Mouse (Mus musculus) embryonic facial prominence, embryonic 11.5 days (tissue): Measurements from ENCODE around the gene Gabrg3. TPM values are rescaled to one million over a fixed set of nuclear protein-coding genes. Genes with fewer than 3 reads are reported as not detected.
"Not testable (repeated sequence)": the region's sequence is repeated elsewhere in the genome, so short reads cannot be mapped to it uniquely, and the experiment has no call there.

Experiments
- ATAC-seq: fragments of 200-750 bp; cut with Nextera tagmentation; replicated peaks from 2 replicates; pipeline ENCODE4 v1.8.0; 2017; ENCODE audit warnings: low read depth; ENCODE audit not compliant: insufficient number of reproducible peaks, low FRiP score, low TSS enrichment
- DNase-seq: peaks from one replicate; pipeline ENCODE4 v3.0.0-alpha.2; 2015; ENCODE audit warnings: low spot score
- H3K27ac ChIP-seq: fragments of 300-500 bp; sonication (generic); replicated peaks from 2 replicates; pipeline ENCODE4 v1.5.1; 2014; ENCODE audit warnings: mild to moderate bottlenecking, low read depth, low read length, control low read depth
- H3K27me3 ChIP-seq: fragments of 300-500 bp; sonication (generic); 2 replicates; pipeline ENCODE4 v1.6.1; 2014; ENCODE audit warnings: mild to moderate bottlenecking, low read length, moderate library complexity, mixed read lengths; ENCODE audit not compliant: control insufficient read depth, insufficient read depth
- H3K36me3 ChIP-seq: fragments of 300-500 bp; sonication (generic); replicated peaks from 2 replicates; pipeline ENCODE4 v1.6.1; 2014; ENCODE audit warnings: low read depth, mild to moderate bottlenecking, low read length, moderate library complexity, mixed read lengths; ENCODE audit not compliant: control insufficient read depth, insufficient read depth
- H3K4me1 ChIP-seq: fragments of 300-500 bp; sonication (generic); 2 replicates; pipeline ENCODE4 v1.6.1; 2014; ENCODE audit warnings: low read length, mixed read lengths; ENCODE audit not compliant: control insufficient read depth, insufficient read depth
- H3K4me2 ChIP-seq: fragments of 300-500 bp; sonication (generic); 2 replicates; pipeline ENCODE4 v1.6.1; 2014; ENCODE audit warnings: low read depth, mild to moderate bottlenecking, control low read depth, low read length, moderate library complexity
- H3K4me3 ChIP-seq: fragments of 300-500 bp; sonication (generic); 2 replicates; pipeline ENCODE4 v1.5.1; 2014; ENCODE audit warnings: low read depth, low read length, control low read depth
- H3K9ac ChIP-seq: fragments of 300-500 bp; sonication (generic); replicated peaks from 2 replicates; pipeline ENCODE4 v1.6.1; 2014; ENCODE audit warnings: mild to moderate bottlenecking, control low read depth, low read length
- H3K9me3 ChIP-seq: fragments of 300-500 bp; sonication (generic); replicated peaks from 2 replicates; pipeline ENCODE4 v1.6.1; 2016; ENCODE audit warnings: mild to moderate bottlenecking, low read length, inconsistent platforms, mixed read lengths; ENCODE audit not compliant: control insufficient read depth
- WGBS: fragments of 180-500 bp; shearing (Covaris S2); extraction: QIAGEN DNeasy Blood & Tissue Kit; methylation state at CpG from one replicate; pipeline ENCODE4 v1.1.7; 2014; 5-methylcytosine and 5-hydroxymethylcytosine counted together
- polyA plus RNA-seq: library from polyadenylated mRNA; unstranded; fragments of >200 nt; fragmentation: Nextera tagmentation; extraction: Ambion mirVana; gene quantifications from 2 replicates; pipeline ENCODE4 v1.2.1, GENCODE M21; 2014

Gabrg3 gene
- polyA plus RNA-seq, 1 experiment from 2014 or later = 0.21 TPM

DNA sequence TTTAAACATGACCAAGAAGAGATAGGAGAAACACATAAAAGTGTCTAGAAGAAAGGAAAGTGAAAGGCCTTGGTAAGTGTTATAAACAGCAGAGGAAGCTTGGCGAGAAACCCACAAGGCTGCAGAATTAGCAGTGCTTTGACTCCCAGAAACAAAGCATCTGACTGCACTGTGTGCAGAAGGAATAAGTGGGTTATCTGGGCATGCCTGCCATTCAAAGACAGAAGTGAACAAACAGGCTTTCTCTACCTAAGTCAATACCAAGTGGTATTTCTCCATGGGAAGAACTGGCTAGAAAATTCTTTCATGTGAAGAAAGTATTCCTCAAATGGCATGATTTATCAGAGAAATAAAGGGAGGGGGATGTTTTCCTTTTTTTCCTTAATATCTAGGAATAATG lies 201.0 kb downstream of the Gabrg3 start:
- H3K27ac ChIP-seq = no peak overlapping the region
- DNase-seq = no peak
- ATAC-seq = no peak
- no peak overlapping the region for H3K4me3 ChIP-seq
- no peaks in the 10 kb centered on the region for H3K4me1 ChIP-seq
- H3K36me3 ChIP-seq = no peaks in the 10 kb centered on the region
- no peak overlapping the region for H3K4me2 ChIP-seq
- no peak overlapping the region for H3K9ac ChIP-seq
- no peaks in the 10 kb centered on the region for H3K9me3 ChIP-seq
- 78% methylated on average over 1 of the region's 1 CpGs for WGBS
- H3K27me3 ChIP-seq = no peaks in the 10 kb centered on the region

DNA sequence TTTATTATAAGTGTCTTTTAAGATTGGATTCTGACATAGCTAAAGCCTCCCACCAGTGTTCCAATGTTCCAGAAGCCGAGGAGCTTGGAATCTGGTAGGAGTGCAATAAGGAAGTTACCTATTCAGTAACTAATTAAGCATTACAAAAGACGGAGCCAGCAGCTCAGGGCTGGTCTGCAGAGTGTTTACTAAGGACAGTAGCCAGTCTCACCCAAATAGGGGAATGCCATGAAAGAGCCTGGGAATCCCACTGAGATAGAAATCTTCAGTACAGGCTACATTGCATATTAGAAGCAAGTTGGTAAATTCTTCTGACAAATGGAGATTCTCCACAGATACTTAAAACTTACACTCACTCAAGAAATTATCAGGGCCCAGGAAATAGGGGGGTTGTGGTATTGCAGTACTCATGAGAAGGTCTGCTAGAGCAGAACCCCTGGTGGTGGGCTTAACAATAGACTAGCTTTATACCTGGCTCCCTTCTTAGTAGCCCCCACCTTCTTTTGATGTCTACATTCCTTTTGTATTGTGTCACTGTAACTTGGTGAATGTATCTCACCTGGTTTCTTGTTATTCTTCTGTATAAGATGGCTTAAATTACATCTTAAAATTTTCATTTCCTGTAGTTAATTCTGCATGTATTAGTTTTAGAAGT lies 211.0 kb downstream of the Gabrg3 start:
- 59% methylated on average over 2 of the region's 2 CpGs for WGBS
- H3K9me3 ChIP-seq, ATAC-seq, H3K27ac ChIP-seq, H3K4me3 ChIP-seq, H3K36me3 ChIP-seq, DNase-seq, H3K4me1 ChIP-seq, H3K4me2 ChIP-seq, H3K9ac ChIP-seq, H3K27me3 ChIP-seq: not testable (repeated sequence)

DNA sequence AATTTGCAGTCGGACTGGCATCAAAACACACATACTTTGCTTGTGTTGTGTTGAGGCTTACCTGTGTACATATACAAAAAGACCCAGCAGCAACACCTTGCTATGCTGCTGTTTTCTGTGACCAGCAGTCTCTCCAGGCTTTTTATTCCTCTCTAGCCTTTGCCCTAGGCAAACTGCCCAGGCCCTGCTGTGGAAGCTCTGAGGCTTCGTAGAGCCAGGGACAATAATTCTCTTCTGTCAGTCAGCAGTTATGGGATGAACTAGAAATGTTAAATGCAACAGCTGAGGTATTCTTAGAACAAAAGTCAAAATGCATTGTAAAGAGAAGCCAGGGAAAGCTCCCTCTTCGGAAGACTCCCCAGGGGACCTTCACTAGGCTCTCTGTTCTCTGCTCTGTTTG lies 220.1 kb downstream of the Gabrg3 start:
- Histone ChIP-seq H3K4me1 (no peaks in the 10 kb centered on the region), H3K27ac (no peak overlapping the region), H3K27me3 (no peaks in the 10 kb centered on the region), H3K4me2 (no peak overlapping the region), H3K9ac (no peak overlapping the region), H3K9me3 (no peaks in the 10 kb centered on the region), H3K4me3 (no peak overlapping the region), H3K36me3 (no peaks in the 10 kb centered on the region)
- DNase-seq = no peak
- ATAC-seq = no peak
- WGBS = 65% methylated on average over 3 of the region's 3 CpGs

DNA sequence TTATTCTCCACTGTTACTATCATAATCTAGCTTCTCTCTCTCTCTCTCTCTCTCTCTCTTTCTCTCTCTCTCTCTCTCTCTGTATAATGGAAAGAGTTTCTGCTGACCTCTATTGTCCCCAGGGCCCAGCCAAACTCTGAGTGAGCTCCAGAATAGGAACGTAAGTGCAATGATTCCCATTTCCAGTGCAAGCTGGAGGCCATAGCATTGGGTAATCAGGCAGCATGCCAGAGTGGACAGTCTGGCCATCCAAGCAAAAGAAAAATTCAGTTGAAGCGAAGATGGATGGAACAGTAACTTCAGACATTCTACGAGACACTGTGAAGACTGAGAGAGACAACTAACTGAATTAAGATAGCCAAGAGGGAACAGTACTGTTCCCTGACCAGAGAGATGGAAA lies 228.8 kb downstream of the Gabrg3 start:
- WGBS = 85% methylated on average over 3 of the region's 3 CpGs
- no peak for DNase-seq
- no peak for ATAC-seq
- H3K27me3 ChIP-seq = no peaks in the 10 kb centered on the region
- no peaks in the 10 kb centered on the region for H3K36me3 ChIP-seq
- no peak overlapping the region for H3K4me3 ChIP-seq
- H3K27ac ChIP-seq = no peak overlapping the region
- H3K9me3 ChIP-seq = no peaks in the 10 kb centered on the region
- H3K4me2 ChIP-seq = no peak overlapping the region
- no peaks in the 10 kb centered on the region for H3K4me1 ChIP-seq
- H3K9ac ChIP-seq = no peak overlapping the region

DNA sequence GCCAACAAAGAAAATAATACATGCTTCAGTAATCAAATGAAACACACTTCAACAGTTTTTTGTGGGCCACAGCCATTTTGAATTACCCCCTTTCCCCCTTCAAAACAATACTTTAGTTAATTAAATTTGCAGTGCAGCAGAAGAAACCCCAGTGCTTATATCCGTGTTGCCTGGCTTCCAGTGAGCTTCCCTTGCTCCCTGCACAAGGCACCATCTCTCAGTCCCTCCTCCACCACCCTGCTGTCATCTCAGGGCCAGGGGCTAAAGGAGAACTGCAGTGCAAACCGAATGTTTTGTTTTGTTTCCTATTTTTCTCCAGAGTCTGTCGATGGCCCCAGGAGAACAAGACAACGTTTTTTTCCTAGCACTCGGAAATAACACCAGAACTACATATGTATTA lies 233.2 kb downstream of the Gabrg3 start:
- Histone ChIP-seq H3K4me2 (no peak overlapping the region), H3K27ac (no peak overlapping the region), H3K9ac (no peak overlapping the region), H3K4me1 (no peaks in the 10 kb centered on the region), H3K27me3 (no peaks in the 10 kb centered on the region), H3K36me3 (no peaks in the 10 kb centered on the region), H3K9me3 (no peaks in the 10 kb centered on the region), H3K4me3 (no peak overlapping the region)
- ATAC-seq (no peak), DNase-seq (no peak)
- 35% methylated on average over 5 of the region's 5 CpGs for WGBS

DNA sequence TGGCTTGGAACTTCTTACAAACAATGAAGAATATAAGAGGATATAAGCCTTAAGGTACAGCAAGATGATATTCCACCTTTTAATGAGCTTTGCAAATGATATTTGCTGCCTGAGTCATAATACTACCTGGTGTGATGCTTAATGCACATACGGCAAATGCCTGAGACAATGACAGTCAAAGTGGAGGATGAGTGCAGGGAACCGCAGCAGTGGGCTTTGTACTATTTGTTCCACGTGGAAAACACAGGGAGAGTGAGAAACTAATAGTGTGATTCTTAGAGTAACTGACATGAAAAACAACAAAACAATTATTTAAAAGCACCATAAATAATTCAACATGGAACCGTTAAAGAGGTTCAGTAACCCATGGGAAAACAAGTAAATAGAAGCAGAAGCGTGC lies 236.2 kb downstream of the Gabrg3 start:
- no peak for ATAC-seq

DNA sequence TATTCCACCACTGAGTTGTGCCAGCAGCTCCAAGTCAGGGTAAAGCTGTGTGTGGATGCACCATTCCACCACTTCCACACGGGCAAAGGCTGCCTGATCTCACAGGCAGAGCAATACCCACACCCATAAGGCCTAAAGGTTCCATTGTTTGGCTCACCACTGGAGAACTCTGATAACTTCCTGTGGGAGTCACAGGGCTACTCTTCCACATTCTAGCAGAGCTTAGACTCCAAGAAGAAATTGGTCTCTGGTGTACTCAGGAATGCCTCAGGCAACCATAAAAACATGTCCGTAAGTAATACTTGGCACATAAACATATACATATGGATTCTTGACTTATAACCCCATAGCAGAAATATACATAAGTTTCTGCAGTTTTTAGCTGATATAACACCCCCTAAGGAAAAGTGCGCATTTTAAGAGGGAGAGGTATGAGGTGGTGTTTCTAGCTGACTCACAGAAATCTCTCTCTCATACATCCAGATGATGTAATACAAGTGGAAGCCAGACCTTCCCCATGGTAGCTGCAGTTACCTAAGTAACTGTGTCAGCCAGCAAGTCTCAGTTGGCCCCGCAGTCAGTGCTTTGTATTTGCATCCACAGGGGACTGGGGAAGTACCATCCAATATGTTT lies 248.8 kb downstream of the Gabrg3 start:
- 80% methylated on average over 4 of the region's 4 CpGs for WGBS

More for the DNA sequence above, 236.2 kb downstream of the Gabrg3 start:
- no peak overlapping the region for H3K4me3 ChIP-seq
- no peaks in the 10 kb centered on the region for H3K27me3 ChIP-seq
- H3K27ac ChIP-seq = no peak overlapping the region
- H3K9me3 ChIP-seq = no peaks in the 10 kb centered on the region
- H3K4me1 ChIP-seq = no peaks in the 10 kb centered on the region
- H3K36me3 ChIP-seq = no peaks in the 10 kb centered on the region
- no peak overlapping the region for H3K9ac ChIP-seq
- DNase-seq = no peak
- H3K4me2 ChIP-seq = no peak overlapping the region
- 72% methylated on average over 5 of the region's 5 CpGs for WGBS

DNA sequence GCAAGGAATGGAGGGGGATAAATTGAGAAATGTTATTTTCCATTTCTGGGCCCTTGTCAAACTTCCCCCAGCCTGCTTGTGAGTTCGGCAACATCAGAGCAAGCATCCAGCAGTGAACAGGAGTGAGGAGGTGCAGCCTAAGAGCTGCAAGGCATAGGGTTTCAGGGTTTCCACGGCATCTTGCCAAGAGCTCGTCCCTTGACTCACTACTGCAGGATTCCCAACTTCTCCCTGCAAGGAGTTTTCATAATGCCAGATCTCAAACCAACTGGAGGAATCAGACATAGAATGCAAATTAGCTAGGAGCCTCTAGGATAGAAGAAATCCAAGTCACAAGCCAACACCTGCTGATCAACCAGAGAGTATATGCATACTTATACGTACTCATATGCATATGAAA lies 254.0 kb downstream of the Gabrg3 start:
- Histone ChIP-seq H3K4me3 (no peak overlapping the region), H3K27ac (no peak overlapping the region), H3K36me3 (no peaks in the 10 kb centered on the region), H3K9ac (no peak overlapping the region), H3K9me3 (no peaks in the 10 kb centered on the region), H3K4me2 (no peak overlapping the region), H3K27me3 (no peaks in the 10 kb centered on the region), H3K4me1 (no peaks in the 10 kb centered on the region)
- ATAC-seq (no peak), DNase-seq (no peak)
- 82% methylated on average over 4 of the region's 4 CpGs for WGBS

More for the DNA sequence above, 248.8 kb downstream of the Gabrg3 start:
- Histone ChIP-seq H3K9me3 (no peaks in the 10 kb centered on the region), H3K4me2 (no peak overlapping the region), H3K27me3 (no peaks in the 10 kb centered on the region), H3K4me3 (no peak overlapping the region), H3K4me1 (no peaks in the 10 kb centered on the region), H3K27ac (no peak overlapping the region), H3K36me3 (no peaks in the 10 kb centered on the region), H3K9ac (no peak overlapping the region)
- ATAC-seq = no peak
- no peak for DNase-seq
